ENCODE assay signal across 22 mouse cellular contexts in the genomic region with DNA sequence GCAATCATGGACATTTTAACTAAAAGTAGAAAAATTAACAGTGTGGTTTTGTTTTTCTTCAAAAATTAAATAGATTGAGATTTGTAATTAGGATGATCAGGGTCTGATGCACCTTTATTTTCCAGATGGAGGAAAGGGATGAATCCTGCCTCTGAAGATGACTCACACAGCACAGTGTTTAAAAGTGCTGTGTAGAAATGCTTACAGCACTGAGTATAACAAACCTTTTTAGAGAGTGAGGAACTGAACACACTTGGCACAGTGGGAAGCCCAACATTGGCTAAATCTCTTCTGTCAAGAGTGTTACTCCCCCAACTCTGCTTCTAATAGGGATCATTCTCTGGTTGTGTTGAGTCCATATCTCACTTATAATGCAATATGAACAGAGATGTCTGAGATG. TPM values are rescaled to one million over a fixed set of nuclear protein-coding genes. Genes with fewer than 3 reads are reported as not detected.
"Had no signal": no experiment of that assay in that cellular context is flagged by ENCODE, and none has a peak within 500 bp of the region (broad histone marks: within the 10 kb centered on the region; RNA-seq: fewer than 3 reads in every experiment).

No protein-coding gene starts in this region.

- DNase-seq: cerebellum, adult 9-10 months; cerebellum, adult 9-11 months; cerebellum, postnatal 10 days; cerebellum, postnatal 14 days; cerebellum, postnatal 25 days; cerebellum, postnatal 36 days; embryo, embryonic 11 days; forebrain, postnatal 0 days; gastrocnemius, adult 2 months; gastrocnemius, postnatal 10 days; gastrocnemius, postnatal 14 days; gastrocnemius, postnatal 25 days; gastrocnemius, postnatal 36 days; heart, adult 11 months; heart, adult 18-20 months; heart, adult 2 months had no signal

- ATAC-seq: forebrain, embryonic 13.5 days; forebrain, embryonic 14.5 days; forebrain, embryonic 15.5 days; forebrain, embryonic 16.5 days; forebrain, postnatal 0 days had no signal

RNA-seq across cellular contexts. Expression of a gene that starts 57.2 kb away (rescaled TPM):
- total RNA-seq: common myeloid progenitor, adult 5-6 weeks; granulocyte monocyte progenitor cell, adult 5-6 weeks had no signal
